Mouse (Mus musculus) kidney, postnatal 0 days (tissue): ENCODE measurements around the gene Olfr49. TPM values are rescaled to one million over a fixed set of nuclear protein-coding genes. Genes with fewer than 3 reads are reported as not detected.
"Not testable (repeated sequence)": the region's sequence is repeated elsewhere in the genome, so short reads cannot be mapped to it uniquely, and the experiment has no call there.

Source experiments
- ATAC-seq: fragments of 200-750 bp; cut with Nextera tagmentation; replicated peaks from 2 replicates; pipeline ENCODE4 v1.8.0; 2017; ENCODE audit warnings: low read depth, moderate number of reproducible peaks, moderate TSS enrichment, moderate library complexity; ENCODE audit not compliant: low FRiP score
- DNase-seq: peaks from one replicate; pipeline ENCODE4 v3.0.0-alpha.2; 2016; ENCODE audit warnings: low spot score
- H3K27ac ChIP-seq: fragments of 300-500 bp; sonication (generic); 2 replicates; pipeline ENCODE4 v1.5.1; 2014; ENCODE audit warnings: mild to moderate bottlenecking
- H3K27me3 ChIP-seq: fragments of 300-500 bp; sonication (generic); 2 replicates; pipeline ENCODE4 v1.6.1; 2014; ENCODE audit warnings: low read length, mixed read lengths; ENCODE audit not compliant: insufficient read depth
- H3K36me3 ChIP-seq: fragments of 300-500 bp; sonication (generic); 2 replicates; pipeline ENCODE4 v1.6.1; 2014; ENCODE audit warnings: low read length, mixed read lengths; ENCODE audit not compliant: insufficient read depth
- H3K4me1 ChIP-seq: fragments of 300-500 bp; sonication (generic); replicated peaks from 2 replicates; pipeline ENCODE4 v1.6.1; 2014; ENCODE audit warnings: antibody characterized with exemption, low read length, mixed read lengths; ENCODE audit not compliant: insufficient read depth
- H3K4me2 ChIP-seq: fragments of 300-500 bp; sonication (generic); 2 replicates; pipeline ENCODE4 v1.6.1; 2014; ENCODE audit warnings: mild to moderate bottlenecking, low read length, moderate library complexity, mixed read lengths
- H3K4me3 ChIP-seq: fragments of 300-500 bp; sonication (generic); replicated peaks from 2 replicates; pipeline ENCODE4 v1.5.1; 2014; ENCODE audit warnings: low read depth, low read length
- H3K9ac ChIP-seq: fragments of 300-500 bp; sonication (generic); 2 replicates; pipeline ENCODE4 v1.6.1; 2014; ENCODE audit warnings: low read depth, low read length
- H3K9me3 ChIP-seq: fragments of 300-500 bp; sonication (generic); replicated peaks from 2 replicates; pipeline ENCODE4 v1.6.1; 2016; ENCODE audit warnings: low read length, inconsistent platforms, mixed read lengths
- CTCF ChIP-seq: IDR thresholded peaks from 2 replicates; pipeline ENCODE4 v1.5.1; 2016; ENCODE audit warnings: antibody characterized with exemption, low read depth, mild to moderate bottlenecking, moderate library complexity
- WGBS: fragments of 180-500 bp; shearing (Covaris S2); extraction: QIAGEN DNeasy Blood & Tissue Kit; methylation state at CpG from one replicate; pipeline ENCODE4 v1.1.7; 2014; 5-methylcytosine and 5-hydroxymethylcytosine counted together
- polyA plus RNA-seq: library from polyadenylated mRNA; unstranded; fragments of >200 nt; fragmentation: Nextera tagmentation; extraction: Ambion mirVana; gene quantifications from 2 replicates; pipeline ENCODE4 v1.2.1, GENCODE M21; 2015

Gene Olfr49
- polyA plus RNA-seq, 1 experiment from 2014 or later = not detected

DNA sequence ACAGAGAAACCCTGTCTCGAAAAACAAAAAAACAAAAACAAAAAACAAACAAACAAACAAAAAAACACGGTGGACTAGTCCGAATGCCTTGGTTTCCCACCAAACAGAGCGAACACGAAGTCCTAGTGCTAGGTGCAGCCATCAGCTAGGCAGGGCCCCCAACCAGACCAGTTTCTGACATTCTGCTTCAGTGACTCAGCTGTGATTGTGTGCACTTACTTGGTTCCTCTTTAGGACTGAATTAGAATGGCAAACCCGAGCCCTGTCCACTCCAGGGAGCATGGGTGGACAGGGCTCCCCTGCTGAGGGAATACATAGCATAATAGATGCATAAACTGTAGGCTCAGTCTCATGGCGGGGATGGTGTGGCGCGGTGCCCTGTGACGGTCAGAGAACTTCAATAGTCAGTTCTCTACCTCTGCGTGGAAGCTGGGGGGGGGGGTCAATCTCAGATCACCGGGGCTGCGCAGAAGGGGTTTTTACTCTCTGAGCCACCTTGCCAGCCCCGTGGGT lies 54.0 kb downstream of the Olfr49 start:
- Histone ChIP-seq H3K4me1 (peaks cover 21% of the 10 kb centered on the region), H3K4me3 (no peak overlapping the region), H3K27me3 (no peaks in the 10 kb centered on the region), H3K27ac (no peak overlapping the region), H3K9me3 (no peaks in the 10 kb centered on the region), H3K4me2 (no peak overlapping the region), H3K36me3 (no peaks in the 10 kb centered on the region), H3K9ac (no peak overlapping the region)
- ATAC-seq (no peak), DNase-seq (no peak)
- TF ChIP-seq CTCF = no peak
- 88% methylated on average over 14 of the region's 14 CpGs for WGBS

DNA sequence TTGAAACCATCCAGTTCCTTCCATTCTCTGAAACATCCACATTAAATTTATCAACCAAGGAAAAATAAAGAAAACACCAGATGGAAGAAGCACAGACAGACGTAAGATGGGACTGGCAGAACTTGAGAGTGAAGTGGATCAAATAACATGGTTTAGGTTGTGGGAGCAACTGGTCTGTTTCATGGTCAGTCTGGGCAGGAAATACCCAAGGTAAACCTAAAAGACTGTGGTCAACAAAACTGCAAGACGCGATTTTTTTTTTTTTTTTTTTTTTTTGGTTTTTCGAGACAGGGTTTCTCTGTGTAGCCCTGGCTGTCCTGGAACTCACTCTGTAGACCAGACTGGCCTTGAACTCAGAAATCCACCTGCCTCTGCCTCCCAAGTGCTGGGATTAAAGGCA lies 54.9 kb downstream of the Olfr49 start:
- not testable (repeated sequence) for H3K4me3 ChIP-seq, DNase-seq, H3K9me3 ChIP-seq, H3K4me2 ChIP-seq, H3K36me3 ChIP-seq, H3K9ac ChIP-seq, H3K27ac ChIP-seq, ATAC-seq, H3K27me3 ChIP-seq
- WGBS = 87% methylated on average over 3 of the region's 4 CpGs
- H3K4me1 ChIP-seq = peaks cover 25% of the 10 kb centered on the region

DNA sequence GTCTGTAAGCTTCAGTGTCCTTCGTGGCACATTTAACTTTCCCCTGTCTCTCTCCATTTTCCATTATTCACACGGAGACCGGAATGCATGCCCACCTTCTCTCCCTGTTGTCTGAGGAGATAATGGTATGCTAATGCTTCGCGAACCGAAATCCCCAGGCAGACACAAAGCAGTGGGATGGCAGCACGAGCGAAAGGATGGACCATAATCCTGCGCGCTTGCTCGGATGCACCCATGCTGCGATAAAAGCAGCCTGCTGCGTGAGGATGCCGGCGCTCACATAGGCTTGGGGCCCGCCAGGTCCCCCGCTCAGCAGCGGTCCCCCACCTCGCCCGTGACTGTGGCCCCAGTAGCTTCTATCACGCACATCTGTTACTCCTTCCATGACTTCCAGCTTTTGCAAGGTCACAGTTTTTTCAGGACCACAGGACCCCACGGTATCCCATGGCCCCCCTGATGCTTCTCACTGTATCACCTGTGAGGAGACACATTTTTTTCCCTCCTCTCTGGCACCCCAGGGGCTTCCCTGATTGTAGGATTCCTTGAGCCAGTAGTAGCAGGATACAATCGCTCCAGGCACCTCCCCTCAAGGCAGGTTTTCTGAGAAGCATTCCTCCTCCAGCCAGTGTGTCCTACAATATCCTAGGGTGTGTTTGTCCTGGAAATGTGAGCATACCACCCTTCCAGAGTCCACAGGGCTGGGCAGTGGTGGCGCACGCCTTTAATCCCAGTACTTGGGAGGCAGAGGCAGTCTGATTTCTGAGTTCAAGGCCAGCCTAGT lies 55.6 kb downstream of the Olfr49 start:
- Histone ChIP-seq H3K4me2 (peak overlapping the region; percentile 56), H3K4me1 (peaks cover 30% of the 10 kb centered on the region), H3K4me3 (no peak overlapping the region), H3K27me3 (no peaks in the 10 kb centered on the region), H3K27ac (no peak overlapping the region), H3K36me3 (no peaks in the 10 kb centered on the region), H3K9me3 (no peaks in the 10 kb centered on the region), H3K9ac (0 out of 2 replicates have a peak overlapping the region, but pooled peaks have one; percentile 23)
- no peak for DNase-seq
- WGBS = 28% methylated on average over 25 of the region's 25 CpGs
- ATAC-seq = no peak
- no peak for TF ChIP-seq CTCF

DNA sequence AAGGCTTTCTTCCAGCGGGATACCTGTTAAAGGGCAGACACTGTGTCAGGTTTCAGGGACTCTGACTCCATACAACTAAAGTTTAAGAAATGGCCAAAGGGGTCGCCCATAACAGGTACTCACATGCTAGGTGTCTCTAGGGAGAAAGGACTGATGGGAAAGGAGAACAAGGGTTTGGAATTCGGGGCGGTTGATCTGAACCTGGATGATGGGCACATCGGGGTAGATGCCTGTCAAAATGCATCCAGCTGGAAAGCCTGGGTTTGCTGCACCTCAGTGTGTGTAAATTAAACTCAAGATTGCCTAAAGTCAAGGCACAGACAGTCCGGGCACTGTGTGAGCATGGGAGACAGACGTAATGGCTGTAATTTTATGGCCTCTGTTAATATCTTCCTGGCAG lies 56.2 kb downstream of the Olfr49 start:
- no peak for DNase-seq
- WGBS = 19% methylated on average over 7 of the region's 7 CpGs
- H3K4me3 ChIP-seq = peak overlapping the region; percentile 12; the same call in 1 of the 2 replicates

More for the DNA sequence above, 56.2 kb downstream of the Olfr49 start:
- H3K27me3 ChIP-seq = no peaks in the 10 kb centered on the region
- ATAC-seq = no peak
- H3K9ac ChIP-seq = 0 out of 2 replicates have a peak overlapping the region, but pooled peaks have one; percentile 10
- 0 out of 2 replicates have a peak overlapping the region, but pooled peaks have one; percentile 8 for H3K27ac ChIP-seq
- H3K4me2 ChIP-seq = peak overlapping the region; percentile 56
- no peak for TF ChIP-seq CTCF
- peaks cover 24% of the 10 kb centered on the region for H3K4me1 ChIP-seq
- H3K36me3 ChIP-seq = no peaks in the 10 kb centered on the region
- no peaks in the 10 kb centered on the region for H3K9me3 ChIP-seq

Other genes starting within 250 kb of the Olfr49 start
- gene Dad1, start 30.8 kb downstream of the Olfr49 start, polyA plus RNA-seq = 544 and 545 TPM in 2 replicates
- gene Abhd4, start 30.8 kb downstream of the Olfr49 start, polyA plus RNA-seq = 80.9 and 84.4 TPM in 2 replicates
- 57.6 and 66.5 TPM in 2 replicates for gene Oxa1l, start 75.9 kb upstream of the Olfr49 start, polyA plus RNA-seq
- 27.8 and 36.4 TPM in 2 replicates for gene Slc7a7, start 132.8 kb upstream of the Olfr49 start, polyA plus RNA-seq
- 357 and 408 TPM in 2 replicates for gene Mrpl52, start 142.0 kb upstream of the Olfr49 start, polyA plus RNA-seq
- 107 and 114 TPM in 2 replicates for gene Mmp14, start 146.7 kb upstream of the Olfr49 start, polyA plus RNA-seq
- gene Lrp10, start 179.2 kb upstream of the Olfr49 start, polyA plus RNA-seq = 76.5 and 78.4 TPM in 2 replicates
- gene Rem2, start 191.2 kb upstream of the Olfr49 start, polyA plus RNA-seq = 4.3 and 4.4 TPM in 2 replicates
- 52.2 and 60.1 TPM in 2 replicates for gene Prmt5, start 232.6 kb upstream of the Olfr49 start, polyA plus RNA-seq